Mouse (Mus musculus): ENCODE measurements around the gene Prune2.
A peak's percentile ranks its signal among the peaks of the same experiment; 100 is the strongest.

Gene Prune2

GRCm38 (mm10) chr19:16955613-16956271 is at the start of gene Prune2:
TSS of gene Prune2 (plus strand) at chr19:16956118.
- DNase-seq: peak; percentile 12

DNA sequence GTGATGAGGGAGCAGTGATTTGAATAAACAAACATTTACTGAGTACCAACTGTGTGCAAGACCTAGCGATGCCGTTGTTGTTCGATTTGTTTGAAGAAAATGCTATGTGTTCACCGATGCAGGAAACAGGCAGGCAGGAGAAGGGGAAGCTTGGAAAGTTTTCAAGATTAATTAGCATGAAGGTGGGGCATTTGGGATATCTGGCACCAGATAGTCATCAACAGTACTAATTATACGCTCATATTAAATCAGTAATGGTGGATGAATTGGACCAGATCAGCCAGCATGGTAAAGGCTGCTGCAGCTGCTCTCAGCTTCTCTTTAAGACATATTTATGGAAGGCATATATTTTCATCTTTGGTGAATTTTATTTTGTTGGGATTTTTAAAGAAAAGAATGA is 44.4 kb upstream of the Prune2 start:
- DNase-seq: no peak

DNA sequence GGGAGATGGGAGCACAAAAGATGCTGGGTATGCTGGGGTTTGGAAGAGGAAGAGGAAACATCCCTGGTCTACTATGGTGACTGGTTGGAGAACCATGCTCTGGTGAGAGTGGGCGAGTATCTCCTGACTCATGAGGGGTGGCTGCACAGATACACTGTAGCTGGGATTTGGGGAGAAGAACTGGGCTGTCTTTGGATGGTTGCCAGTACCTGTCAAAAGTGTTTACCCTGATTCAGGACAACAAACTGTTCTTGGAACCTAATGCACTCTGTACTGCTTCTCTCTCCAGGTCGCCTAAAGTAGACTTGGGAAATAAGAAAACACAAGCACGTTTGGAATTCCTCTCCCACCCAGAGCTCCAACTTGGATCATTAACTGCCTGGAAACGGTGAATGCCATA is 31.4 kb upstream of the Prune2 start:
- no peak for DNase-seq

GRCm38 (mm10) chr19:16934664-16935063 is 21.3 kb upstream of the Prune2 start:
- DNase-seq: no peak

DNA sequence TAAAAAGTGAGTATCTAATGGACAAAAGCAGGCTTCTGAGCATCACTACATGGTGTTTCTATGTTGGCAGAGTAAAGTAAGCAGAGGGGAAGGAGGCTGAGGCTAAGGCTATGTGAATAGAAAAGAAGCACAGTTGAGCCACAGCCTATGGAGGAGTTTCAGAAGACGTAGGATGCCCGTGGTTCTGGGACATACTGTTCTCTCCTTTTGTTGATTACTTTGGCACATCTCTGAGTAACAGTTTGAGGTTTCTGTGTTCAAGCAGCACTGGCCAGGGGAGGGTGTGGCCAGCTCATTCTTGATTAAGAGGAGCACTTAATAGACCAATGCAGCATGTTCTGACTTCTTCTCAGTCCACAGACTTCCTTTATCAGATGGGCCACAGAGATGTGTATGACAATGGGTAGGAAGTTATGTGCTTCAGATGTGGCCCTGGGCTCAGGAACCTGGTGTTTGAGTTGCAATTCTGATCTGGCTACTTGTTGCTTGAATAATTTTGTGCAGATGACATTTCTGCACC is 7.1 kb upstream of the Prune2 start:
- DNase-seq: no peak

GRCm38 (mm10) chr19:16949341-16949740 is 6.6 kb upstream of the Prune2 start:
- no peak for DNase-seq

DNA sequence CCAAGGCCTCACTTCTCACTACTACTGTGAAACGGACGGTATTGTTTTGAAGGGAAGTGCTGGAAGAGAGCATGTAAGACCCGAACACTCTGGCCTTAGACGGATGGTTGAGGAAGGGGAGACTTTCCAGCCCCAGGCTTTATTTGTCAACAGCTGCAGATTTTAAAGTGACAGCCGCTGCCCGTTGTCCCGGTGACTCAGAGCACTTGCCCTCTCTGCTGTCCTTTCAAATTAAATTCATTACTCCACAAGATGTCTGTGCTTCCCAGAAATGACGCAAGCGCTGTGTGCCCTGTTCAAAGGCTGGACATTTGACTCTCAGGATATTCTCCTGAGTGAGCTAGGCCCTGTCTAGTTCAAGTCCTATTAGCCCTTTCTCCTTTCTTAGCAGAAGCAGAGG is 5.9 kb upstream of the Prune2 start:
- DNase-seq: no peak

DNA sequence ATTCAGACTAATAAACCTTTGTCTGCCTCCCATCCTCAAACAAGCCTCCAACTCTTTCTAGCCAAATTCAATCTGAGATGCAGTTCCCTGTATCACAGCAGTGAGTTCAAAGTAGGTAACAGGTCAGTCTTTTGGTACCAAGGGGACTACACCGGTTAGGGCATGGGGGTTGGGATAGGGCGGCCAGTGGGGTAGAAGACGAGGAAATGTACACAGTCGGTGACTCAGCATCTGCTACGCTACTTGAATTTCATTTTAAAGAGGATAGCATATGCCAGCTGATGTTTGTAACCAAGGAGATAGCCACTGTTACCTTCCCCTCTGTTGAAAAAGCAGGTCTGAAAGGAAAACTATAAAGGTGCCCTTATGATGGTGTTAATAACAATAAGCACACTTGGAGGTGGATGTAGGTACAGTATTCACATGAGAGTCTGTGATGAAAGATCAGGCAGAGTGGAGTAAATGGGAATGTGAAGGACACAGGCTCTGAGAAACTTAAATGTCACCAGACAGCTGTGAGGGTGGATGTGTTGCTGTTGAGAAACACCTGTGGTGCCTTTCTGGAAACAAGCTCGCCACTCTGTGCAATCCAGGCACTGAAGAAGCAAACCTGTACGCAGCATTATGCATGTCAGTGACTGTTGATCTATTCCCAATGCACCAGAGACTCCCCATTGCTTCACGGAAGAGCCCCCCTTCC is 5.1 kb upstream of the Prune2 start:
- no peak for DNase-seq

DNA sequence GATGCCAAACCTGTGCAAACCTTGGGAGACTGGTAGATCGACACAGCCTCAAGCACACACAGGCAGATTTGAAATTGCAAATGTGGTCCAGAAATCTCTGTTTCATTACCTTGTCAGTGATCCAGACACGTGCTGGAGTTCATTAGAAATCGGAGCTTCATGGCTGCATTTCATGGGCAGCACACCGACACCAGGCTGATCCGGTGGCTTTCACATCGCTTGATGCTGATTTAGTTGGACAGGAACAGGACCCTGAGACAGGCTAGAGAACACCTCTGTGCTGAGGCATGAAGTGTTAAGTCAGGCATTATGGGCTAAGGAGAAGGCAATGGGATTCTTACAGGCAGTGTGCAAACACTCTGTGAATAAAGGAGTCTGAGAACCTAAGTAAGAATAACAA is 1.2 kb upstream of the Prune2 start:
- DNase-seq: no peak

- DNase-seq: no peak
These were observed 696 bp upstream of the Prune2 start for GRCm38 (mm10) chr19:16955231-16955612.

DNA sequence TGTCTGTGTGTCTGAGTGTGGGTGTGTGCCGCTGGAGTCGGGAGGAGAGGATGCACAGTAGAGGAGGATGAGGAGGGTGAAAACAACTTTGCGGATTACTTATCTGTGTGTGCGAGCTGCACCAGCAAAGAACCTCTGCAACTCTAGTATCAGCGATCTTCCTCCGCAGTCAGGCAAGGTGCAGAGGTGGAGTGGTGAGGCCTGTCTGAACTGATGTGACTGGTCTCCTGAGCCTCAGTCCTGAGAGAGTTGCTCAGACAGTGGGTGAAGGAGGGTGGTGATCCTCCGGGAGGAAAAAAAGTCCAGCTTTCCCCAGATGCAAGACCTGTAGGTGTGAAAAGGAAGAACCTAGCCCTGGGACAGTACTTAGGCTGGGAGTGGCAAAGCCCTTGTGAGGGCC is 401 bp downstream of the Prune2 start:
- DNase-seq: no peak

GRCm38 (mm10) chr19:16959051-16959450 is 3.1 kb downstream of the Prune2 start:
- no peak for DNase-seq

DNA sequence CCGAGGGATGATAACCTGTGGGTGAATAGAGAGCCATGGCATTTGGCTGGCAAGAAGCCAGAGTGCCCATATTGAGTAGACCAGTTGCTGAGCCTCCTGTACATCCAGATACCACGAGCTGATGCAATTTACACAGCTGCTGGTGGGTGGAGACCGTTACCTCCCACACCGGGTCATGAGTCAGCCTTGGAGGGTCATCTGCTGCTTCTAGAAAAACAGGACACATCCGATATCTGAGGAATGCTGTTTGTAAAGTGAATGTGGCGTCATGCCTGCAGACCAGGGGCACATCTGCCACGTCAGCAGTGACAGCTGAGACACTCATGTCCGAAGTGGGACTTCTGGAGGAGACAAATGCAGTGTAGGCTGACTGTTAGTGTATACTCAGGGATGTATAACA is 3.6 kb downstream of the Prune2 start:
- no peak for DNase-seq

DNA sequence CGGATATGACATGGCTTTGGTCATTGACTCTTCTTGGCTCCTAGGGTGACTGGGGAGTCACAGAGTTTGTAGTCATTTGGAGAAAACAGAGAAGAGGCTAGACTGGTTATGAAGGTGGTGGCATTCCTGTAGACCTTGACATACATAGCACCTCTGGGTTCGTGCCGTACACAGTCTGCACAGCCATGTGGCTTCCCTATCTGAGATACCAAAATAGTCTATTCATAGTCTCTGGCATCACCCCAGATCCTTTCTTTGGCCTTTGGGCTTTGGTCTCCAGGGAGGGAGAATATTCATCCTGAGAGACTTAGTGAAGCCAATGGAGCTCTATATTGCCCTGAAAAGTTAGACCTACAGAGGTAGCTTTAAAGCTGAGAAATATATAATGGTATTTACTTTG is 5.1 kb downstream of the Prune2 start:
- no peak for DNase-seq

GRCm38 (mm10) chr19:16963178-16963577 is 7.3 kb downstream of the Prune2 start:
- no peak for DNase-seq

GRCm38 (mm10) chr19:16968768-16969167 is 12.8 kb downstream of the Prune2 start:
- no peak for DNase-seq

DNA sequence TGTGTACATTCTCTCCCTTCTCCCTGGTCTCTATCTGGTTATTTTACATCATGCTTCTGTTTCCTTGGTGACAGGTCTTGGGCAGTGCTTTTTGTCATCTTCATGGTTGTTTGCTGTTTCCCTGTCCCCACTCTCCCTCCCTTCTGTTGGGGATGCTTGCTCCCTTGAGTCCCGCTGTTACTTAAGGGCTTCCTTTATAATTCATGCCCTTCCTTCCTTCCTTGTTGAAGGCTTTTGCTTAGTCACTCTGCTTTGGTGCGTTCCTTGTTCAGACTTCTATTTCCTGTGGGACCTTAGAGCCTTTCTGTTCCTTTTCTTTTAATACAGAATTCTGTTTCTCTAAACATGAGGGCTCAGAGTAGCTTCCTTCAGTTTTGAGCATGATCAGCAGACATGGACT is 14.7 kb downstream of the Prune2 start:
- no peak for DNase-seq

- DNase-seq: no peak
These were observed 23.0 kb downstream of the Prune2 start for GRCm38 (mm10) chr19:16978910-16979309.

GRCm38 (mm10) chr19:16981743-16982142 is 25.8 kb downstream of the Prune2 start:
- no peak for DNase-seq

- peak; percentile 16 for DNase-seq
These were observed 29.0 kb downstream of the Prune2 start for GRCm38 (mm10) chr19:16984897-16985296.

DNA sequence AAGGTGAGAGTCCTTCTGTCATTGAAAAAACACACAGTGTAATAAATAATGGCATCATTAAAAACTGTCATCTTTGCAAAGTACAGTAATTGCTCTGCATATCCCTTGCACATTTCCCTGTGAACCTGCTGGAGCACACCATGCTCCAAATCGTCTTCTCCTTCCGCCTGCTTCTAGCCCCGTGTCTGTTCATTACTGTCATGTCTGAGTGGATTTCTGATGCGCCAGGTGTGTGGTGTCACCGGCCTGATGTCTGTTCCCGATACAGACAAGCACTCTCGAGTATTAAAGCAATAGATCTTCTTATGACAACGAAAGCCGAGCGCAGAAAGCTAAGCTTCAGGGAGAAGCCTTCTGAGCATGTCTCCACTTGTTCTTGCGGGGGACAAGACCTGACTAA is 32.1 kb downstream of the Prune2 start:
- no peak for DNase-seq

- DNase-seq: no peak
These were observed 36.2 kb downstream of the Prune2 start for GRCm38 (mm10) chr19:16992151-16992550.

- no peak for DNase-seq
These were observed 38.3 kb downstream of the Prune2 start for GRCm38 (mm10) chr19:16994260-16994659.

DNA sequence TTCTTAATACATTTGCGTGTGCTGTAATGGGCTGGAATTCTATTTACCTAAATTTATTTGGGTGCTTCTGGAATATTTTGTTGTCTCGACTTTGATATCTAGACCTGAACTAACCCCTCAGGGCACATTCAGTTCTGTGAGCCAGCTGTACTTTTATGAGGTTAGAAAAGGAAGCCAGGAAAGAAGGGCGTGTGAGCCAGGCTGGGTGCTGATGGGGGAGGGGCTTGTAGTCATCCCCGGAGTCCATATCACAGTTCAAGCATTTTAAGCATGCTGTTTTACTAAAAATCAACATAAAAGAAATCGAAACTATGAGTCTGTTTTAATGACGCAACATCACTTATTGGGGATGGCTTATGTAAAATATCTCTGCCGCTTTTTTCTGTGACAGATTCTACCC is 42.0 kb downstream of the Prune2 start:
- DNase-seq: no peak
